Mouse (Mus musculus) forelimb bud, embryonic 11.5 days (tissue): Measurements from ENCODE around the gene Adi1.
A peak's percentile ranks its signal among the peaks of the same experiment; 100 is the strongest.

Experiments used
- DNase-seq: peaks from one replicate; pipeline ENCODE4 v3.0.0-alpha.2; 2012; ENCODE audit warnings: low read depth, low spot score

The Adi1 gene

GRCm38 (mm10) chr12:28694231-28694630, 19.2 kb downstream of the Adi1 start:
- DNase-seq, result no peak

GRCm38 (mm10) chr12:28694776-28695175, 19.7 kb downstream of the Adi1 start:
- DNase-seq, result no peak

- DNase-seq, result no peak
Measured at GRCm38 (mm10) chr12:28697821-28698595, 23.0 kb downstream of the Adi1 start.

- no peak for DNase-seq
Measured at GRCm38 (mm10) chr12:28699086-28699485, 24.1 kb downstream of the Adi1 start.

GRCm38 (mm10) chr12:28699656-28700055, 24.6 kb downstream of the Adi1 start:
- DNase-seq, result peak; percentile 71

- DNase-seq, result no peak
Measured at GRCm38 (mm10) chr12:28700101-28700511, 25.1 kb downstream of the Adi1 start.

GRCm38 (mm10) chr12:28700561-28701025, 25.6 kb downstream of the Adi1 start:
- no peak for DNase-seq

GRCm38 (mm10) chr12:28701302-28701701, 26.3 kb downstream of the Adi1 start:
- DNase-seq, result no peak

- DNase-seq, result no peak
Measured at GRCm38 (mm10) chr12:28704381-28704780, 29.4 kb downstream of the Adi1 start.

GRCm38 (mm10) chr12:28705204-28705603, 30.2 kb downstream of the Adi1 start:
- no peak for DNase-seq

- no peak for DNase-seq
Measured at GRCm38 (mm10) chr12:28708154-28708553, 33.1 kb downstream of the Adi1 start.

- DNase-seq, result no peak
Measured at GRCm38 (mm10) chr12:28710566-28711185, 35.6 kb downstream of the Adi1 start.

GRCm38 (mm10) chr12:28714822-28715632, 40.0 kb downstream of the Adi1 start:
- no peak for DNase-seq

- DNase-seq, result no peak
Measured at GRCm38 (mm10) chr12:28717066-28717465, 42.0 kb downstream of the Adi1 start.

- no peak for DNase-seq
Measured at GRCm38 (mm10) chr12:28718106-28718505, 43.1 kb downstream of the Adi1 start.

GRCm38 (mm10) chr12:28724366-28724765, 49.3 kb downstream of the Adi1 start:
- DNase-seq, result no peak

GRCm38 (mm10) chr12:28726204-28726603, 51.2 kb downstream of the Adi1 start:
- DNase-seq, result no peak

GRCm38 (mm10) chr12:28727061-28727460, 52.0 kb downstream of the Adi1 start:
- no peak for DNase-seq
